Mouse (Mus musculus) neutrophil, adult 5-6 weeks (primary cell): ENCODE data around the gene Hsp90b1. TPM values are rescaled to one million over a fixed set of nuclear protein-coding genes. Genes with fewer than 3 reads are reported as not detected.
"Not testable (repeated sequence)": the region's sequence is repeated elsewhere in the genome, so short reads cannot be mapped to it uniquely, and the experiment has no call there.

Experiments used
- ATAC-seq: fragments of 151-379, 151-347 bp; 2 replicates; pipeline ENCODE4 v1.8.0; 2017; ENCODE audit warnings: mild to moderate bottlenecking, moderate TSS enrichment; ENCODE audit not compliant: insufficient number of reproducible peaks, poor library complexity, low FRiP score, severe bottlenecking; ENCODE audit errors: extremely low read depth
- total RNA-seq: library from RNA; stranded (forward); fragments of 200-1000 nt; gene quantifications from 2 replicates; pipeline ENCODE4 v1.2.3, GENCODE M21; 2017

Gene Hsp90b1
- total RNA-seq, 1 experiment from 2014 or later = 362 TPM

GRCm38 (mm10) chr10:86685179-86686016, 19.9 kb downstream of the Hsp90b1 start:
- peak; percentile 81 for ATAC-seq

GRCm38 (mm10) chr10:86684797-86685178, 20.5 kb downstream of the Hsp90b1 start:
- ATAC-seq = not testable (repeated sequence)

- ATAC-seq = not testable (repeated sequence)
These were observed 34.8 kb downstream of the Hsp90b1 start for GRCm38 (mm10) chr10:86670550-86670949.

Other genes starting within 250 kb of the Hsp90b1 start
- 0.86 TPM in 1 of 2 replicates, not detected in the other for gene Syn3, start 206.6 kb downstream of the Hsp90b1 start, total RNA-seq
- gene Ttc41, start 302 bp upstream of the Hsp90b1 start, total RNA-seq = 0.58 and 1.5 TPM in 2 replicates
- gene Gm49358, start 58.5 kb upstream of the Hsp90b1 start, total RNA-seq = 2.2 TPM in 1 of 2 replicates, not detected in the other
- 4.2 and 4.3 TPM in 2 replicates for gene Nt5dc3, start 73.5 kb upstream of the Hsp90b1 start, total RNA-seq